Mouse (Mus musculus) adipocyte (in vitro differentiated cells): Measurements from ENCODE around the gene Anxa1.

Experiments
- DNase-seq: peaks from one replicate; pipeline ENCODE4 v3.0.0-alpha.2; 2016; ENCODE audit warnings: low spot score

The Anxa1 gene

DNA sequence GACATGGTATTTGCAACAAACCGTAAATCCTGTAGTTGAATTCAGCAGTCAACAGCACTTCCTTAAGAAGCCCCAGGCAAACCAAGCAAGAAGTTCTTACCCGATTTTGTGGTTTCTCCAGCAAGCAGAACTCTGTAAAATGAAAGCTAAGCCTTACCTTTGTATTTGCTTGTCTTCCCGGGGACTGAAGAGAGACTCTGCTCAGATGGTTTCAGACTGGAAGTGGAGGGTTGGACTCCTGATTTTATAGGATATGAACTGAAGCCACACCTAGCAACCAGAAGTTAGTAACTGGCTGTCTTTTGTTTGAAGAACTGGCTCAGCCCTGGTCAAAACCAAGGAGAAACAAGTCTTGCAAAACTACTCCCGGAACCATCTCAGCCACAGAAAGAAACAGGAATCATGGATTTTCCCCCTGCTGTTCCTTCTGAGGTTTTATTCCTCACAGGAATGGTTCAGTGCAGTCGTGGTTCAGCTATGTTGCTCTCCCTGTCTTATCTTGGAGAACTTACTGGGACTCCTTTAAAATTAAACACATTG is at the start of gene Anxa1:
TSS of gene Anxa1 (minus strand) at position 490 of the 540 bp plus-strand sequence.
- DNase-seq = peak; percentile 83

DNA sequence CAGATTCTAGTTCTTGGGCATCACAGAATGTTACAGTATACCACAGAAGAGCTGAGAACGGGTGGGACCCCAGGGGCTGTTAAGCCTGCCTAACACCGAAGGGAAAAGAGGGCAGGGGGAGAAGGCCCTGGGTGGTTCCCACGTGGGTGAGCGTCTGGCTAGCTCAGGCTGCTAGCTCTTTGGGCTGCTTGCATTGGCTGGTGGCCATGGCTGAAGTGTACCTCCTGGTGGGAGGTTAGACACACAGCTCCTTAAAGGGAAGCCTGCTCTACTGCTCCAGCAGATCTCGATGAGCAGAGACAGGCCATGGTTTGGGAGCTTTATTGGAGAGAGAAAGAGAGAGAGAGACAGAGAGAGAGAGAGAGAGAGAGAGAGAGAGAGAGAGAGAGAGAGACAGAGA is 46.3 kb upstream of the Anxa1 start:
- DNase-seq = peak; percentile 18

DNA sequence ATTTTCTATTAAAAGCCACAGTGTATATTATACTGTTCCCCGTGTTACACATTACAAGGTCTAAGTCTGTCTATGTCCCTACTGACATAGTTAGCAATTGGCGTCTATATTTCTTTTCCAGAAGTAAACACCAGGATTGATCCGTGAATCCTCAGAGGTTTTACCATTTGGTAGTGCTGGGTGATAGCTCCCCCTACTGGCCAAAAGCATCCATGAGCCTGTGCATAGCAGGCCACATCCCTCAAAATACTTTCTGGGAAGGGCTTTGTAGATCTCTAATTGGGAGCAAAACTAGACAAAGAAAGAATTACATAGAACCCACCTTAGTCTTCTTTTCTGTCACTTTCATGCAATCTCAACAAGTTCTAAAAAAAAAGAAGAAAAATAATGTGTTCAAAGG is 43.8 kb upstream of the Anxa1 start:
- peak; percentile 90 for DNase-seq

DNA sequence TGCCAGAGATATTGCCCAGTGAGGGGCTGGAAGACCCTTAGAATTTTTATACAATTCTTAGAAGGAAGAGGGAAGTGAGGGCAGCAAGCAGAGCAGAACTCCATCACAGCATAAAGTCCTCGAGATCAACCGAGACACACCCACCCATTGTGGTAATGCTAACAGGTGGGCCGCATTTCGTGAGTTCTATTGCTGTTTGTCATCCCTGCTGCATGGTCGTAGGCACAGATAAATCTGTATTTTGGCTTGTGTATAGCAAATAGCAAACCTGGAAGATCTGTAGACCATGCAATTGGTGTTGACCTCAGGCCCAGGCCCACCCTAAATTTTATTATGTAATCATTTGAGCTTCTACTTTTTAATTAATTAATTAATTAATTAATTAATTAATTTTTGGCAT is 43.2 kb upstream of the Anxa1 start:
- no peak for DNase-seq

DNA sequence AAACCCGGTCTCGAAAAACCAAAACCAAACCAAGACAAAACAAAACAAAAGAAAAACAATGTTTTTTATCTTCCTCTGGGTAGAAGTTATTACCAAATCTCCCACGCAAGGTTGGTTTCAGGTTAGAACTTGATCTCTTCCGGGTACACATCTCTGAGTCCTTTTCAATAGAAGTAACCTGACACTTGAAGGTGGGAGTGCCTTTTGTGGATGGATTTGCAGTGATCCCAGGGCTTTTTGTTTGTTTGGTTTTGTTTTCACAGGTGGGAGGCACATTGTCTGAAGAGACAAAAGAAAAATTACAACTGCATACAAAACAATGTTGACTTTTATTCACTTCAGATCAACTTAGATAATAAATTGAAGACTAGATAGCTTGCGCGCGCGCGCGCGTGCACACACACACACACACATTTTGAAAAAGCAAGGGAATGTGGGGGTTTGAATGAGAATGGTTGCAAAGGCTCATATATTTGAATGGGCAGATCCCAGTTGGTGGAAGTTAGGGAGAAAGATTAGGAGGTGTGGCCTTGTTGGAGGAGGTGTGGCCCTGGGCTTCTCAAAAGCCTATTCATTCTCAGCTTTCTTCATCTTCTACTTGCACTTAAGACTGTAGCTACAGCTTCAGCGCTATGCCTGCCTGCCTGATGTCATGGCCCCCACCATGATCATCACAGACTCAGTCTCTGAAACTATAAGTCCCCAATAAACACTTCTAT is 35.9 kb upstream of the Anxa1 start:
- DNase-seq = no peak

DNA sequence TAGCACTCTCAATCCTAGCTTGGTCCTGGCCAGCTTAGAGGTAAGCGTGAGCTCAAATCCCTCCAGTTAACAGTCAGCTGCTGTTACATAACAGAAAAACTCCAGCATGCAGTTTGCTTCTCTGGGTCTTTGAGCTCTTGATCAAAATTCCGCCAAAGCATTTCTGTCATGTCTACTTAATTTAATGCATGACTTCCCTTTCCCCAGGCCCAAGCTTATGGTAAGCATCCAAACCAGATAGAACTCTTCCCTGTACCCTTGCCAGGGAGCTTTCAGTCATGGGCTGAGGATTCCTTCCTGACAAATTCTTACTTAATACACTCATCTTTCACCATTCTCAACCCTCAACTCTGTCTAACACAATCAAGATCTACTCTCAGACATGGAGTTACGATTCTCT is 20.5 kb upstream of the Anxa1 start:
- DNase-seq = no peak

DNA sequence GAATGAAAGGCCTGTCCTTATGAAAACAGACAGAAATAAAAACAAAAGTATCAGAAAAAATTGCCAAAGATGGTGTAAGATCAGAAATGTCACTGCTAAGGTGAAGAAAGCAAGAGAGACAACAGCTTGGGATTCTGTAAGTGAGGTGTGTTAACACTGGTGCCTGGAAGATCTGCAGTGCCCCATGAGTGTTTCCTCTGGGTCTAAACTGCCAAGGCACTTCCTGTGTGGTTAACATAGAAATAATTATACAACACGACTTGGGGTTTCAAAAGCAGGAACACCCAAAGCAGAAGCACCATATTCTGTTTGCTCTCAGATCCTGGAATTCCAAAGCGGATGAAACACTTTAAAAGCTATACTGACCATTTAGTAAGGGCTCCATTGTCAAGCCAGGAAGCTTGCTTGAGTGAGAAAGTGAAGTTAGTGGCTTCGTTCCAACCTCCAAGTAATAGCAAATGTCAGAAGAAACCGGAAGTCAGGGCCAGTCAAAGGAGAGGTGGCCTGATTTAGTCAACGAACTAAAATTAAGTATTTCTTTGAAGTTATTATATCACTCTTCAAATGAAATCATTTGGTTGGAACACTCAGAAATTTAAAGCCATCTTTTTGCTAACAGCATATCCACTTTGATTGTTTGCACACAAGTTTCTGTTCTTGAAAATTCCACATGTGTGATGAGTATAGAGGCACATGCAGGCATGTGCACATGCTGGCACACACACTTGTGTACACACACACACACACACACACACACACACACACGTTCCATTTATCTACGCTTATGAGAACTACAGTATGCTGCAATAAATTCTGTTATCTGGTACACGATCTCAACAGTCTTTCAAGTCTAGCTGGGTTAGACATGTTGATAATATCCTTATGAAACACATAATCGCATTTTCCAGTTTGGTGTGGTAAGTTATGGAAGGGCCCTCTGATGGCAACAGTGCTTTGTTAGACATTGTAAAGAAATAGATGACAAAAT is 19.1 kb upstream of the Anxa1 start:
- peak; percentile 56 for DNase-seq

DNA sequence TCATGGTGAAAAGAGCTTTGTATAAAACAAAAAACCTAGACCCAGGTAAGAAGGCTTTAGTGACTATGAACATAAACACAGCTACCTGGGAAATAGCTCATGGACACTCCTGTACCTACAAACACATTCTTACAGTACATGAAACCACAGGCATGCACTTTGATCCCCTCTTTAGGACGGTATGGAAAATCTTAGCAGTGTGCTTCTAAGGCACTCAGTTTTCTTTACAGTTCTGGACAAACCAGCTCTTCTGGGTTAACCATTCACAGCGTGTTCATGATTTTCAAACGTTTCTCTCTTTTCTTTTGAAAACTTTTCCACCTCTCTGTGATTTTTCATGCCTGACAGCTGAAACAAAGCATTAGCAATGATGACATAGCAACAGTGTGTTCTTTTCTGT is 15.7 kb upstream of the Anxa1 start:
- DNase-seq = no peak

DNA sequence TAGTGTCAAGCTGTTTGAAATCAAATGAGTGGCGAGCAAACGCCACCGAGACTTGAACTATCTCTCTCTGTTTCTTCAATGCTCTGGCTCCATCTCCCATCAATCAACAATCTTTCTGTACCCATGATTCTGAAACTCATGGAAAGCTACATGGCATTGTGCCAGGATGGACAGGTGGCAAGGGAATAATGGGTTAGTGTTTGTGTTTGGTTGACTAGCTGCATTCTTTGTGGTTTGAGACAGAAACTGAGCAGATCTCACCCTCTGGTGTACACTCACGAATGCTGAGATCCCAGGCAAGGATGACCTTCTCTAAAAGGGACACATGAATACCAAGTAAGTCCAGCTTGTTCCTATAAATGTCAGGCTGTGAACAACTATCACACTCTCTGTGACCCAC is 14.3 kb upstream of the Anxa1 start:
- DNase-seq = no peak

DNA sequence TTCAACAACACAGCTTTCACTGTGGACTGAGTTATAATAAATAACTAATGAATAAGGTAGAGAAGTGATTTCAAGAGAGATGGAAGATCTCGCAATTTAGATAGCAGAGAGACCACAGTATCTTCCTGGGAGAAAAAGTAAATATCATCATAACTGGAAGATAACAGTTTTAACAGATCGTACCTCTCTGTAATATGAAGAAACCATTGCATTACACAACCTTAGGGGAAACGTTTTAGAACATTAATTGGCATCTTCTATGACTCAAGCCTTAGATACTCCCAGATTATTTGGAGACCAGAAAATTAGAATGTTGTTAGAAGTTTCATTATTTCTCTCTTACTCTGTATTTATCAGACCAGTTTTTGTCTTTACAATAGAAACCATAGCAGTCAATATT is 13.0 kb upstream of the Anxa1 start:
- no peak for DNase-seq

DNA sequence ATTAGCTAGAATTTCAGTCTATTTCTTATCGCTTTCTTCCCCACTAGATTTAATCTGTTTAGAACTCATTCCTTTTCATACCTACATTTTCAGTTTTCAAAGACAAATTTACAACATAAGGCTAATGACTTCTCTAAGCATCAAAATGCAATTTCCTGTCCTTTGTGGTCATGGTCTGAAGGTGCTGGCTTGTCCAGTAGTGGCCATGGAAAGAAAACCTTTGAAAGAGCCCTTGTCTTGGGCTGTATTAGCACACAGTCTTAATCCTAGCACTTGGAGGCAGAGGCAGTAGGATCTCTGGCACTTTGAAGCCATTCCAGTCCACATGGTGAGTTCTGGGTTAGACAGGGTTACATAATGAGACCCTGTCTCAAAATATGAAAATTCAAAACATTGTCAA is 12.5 kb upstream of the Anxa1 start:
- no peak for DNase-seq

DNA sequence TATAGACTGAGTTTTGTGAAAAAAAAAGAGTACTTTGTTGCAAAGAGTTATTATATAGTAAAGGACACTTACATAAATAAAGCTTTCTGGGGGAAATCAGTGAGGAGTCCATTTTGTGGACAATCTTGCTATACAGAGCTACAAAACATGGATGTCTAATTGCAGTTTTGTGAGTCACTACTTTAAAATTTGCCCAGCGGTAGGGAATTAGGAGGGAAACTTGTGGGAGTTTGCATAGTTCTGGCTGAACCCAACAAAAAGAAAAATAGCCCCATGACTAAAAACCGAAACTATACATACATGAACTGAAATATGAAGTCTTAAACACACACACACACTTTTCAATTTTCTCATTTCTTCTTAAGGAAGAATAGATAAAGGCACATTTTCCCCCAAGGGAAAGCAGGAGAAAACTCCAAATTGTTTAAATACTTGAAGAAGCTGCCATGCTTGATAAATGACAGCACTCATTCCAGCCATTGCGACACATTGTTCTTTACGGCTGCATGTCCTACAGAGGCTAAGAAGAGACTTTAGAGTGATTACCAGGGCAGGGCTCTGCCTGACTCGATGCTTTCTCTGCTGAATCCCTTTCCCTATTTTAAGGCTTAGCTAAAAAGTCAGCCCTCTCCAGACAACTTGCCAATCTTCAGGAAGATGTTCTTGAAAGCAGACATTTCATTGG is 11.9 kb upstream of the Anxa1 start:
- DNase-seq = peak; percentile 53

DNA sequence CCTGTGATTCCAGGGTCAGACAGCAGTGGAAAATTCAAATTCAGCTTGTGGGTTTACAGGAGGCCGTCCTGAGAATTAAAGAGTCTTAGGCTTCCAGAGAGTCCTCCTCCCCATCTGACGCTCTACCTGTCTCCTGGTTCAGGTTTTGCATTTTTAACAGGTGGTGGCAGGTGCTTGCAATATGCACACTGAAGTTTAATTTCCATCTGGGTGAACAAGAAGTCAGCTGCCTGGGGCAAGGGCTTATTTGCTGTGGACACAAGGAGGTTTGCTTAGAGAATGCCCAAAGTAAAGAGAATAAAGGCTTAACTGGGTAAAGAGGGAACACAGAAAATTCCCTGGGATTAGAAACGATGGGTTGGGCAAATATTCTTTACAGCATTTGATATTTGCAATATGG is 11.2 kb upstream of the Anxa1 start:
- no peak for DNase-seq

DNA sequence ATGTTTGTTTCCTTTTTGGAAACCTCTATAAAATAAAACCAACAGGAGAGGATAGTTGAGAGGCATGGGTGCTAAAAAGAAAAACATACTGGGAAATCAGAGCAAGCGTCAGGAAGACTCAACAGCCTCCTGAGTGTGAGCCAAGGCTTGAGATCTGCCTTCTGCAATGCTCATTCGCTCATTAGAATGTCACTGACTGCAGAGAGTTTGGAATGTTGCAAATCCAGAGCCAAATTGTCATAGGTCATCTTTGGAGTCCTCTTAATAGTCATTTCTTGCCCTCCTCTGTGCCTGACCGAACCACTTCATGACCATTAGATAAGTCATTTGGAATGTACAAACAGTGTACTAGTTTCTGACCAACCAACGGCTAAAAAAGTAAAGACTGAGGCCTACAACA is 8.4 kb upstream of the Anxa1 start:
- DNase-seq = peak; percentile 71

DNA sequence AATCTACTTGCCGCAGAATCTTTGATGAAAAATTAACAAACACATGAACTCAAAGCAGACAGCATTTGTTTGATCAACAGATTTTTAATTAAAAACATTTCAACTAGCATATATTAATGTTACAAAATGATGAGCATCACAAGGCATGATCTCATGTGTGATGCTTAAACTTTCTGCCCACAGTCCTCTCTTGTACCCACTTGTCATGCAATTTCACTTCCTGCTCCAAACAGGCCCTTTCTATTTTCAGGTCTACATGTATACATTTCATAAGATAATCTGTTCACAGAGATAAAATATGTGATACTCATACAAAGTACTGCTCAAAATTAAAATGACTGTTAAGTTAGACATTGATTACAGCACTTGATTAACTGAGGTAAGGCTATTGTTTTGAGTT is 6.3 kb upstream of the Anxa1 start:
- no peak for DNase-seq

DNA sequence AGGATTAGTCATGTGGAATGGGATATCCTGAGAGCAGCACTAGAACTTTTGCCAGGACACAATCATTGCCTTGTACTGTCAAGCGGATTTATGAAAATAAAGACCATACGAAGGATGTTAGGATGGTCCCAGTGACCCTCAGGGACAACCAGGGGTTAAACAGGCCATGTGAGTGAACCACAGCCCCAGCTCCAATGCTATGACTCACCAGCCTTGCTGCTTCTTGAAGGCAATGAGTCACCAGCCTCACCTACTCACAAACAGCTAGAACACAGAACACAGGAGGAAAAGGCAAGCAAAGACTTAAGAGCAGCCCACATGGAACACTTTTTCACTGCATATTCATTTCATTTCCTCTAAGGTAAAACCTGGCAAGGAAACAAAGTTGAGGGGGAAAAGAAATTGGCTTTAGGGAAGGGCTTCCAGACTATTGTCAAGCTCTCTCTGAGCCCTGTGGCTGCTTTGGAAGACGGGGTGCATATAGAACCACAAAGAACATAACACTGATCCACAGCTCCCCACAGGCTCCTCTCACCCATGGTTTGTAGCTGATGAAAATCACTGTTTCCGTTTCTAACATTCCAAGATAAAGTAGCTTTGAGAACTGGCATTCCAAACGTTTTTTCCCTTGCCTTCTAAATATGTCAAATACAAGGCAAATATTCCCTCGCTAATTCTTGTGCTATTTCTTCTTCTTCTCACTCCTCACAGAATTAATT is 3.0 kb upstream of the Anxa1 start:
- DNase-seq = no peak

DNA sequence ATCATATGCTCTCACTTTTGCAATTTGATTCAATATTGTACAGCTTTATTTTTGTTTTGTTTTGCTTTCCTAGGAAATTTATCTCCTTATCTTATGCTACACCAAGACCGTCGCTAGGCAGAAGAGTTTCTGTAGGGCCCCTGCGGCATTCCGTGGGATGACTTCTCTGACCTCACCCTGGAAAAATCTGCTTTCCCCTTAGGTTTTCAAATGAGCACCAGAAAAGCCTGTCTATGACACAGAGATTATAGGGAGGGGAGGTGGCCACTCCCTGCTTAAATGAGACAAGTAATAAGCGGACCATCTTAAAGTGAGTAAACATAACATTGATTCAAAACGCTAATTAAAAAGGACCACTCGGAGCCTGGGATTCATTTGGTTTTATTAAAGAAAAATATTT is 1.0 kb downstream of the Anxa1 start:
- peak; percentile 57 for DNase-seq

DNA sequence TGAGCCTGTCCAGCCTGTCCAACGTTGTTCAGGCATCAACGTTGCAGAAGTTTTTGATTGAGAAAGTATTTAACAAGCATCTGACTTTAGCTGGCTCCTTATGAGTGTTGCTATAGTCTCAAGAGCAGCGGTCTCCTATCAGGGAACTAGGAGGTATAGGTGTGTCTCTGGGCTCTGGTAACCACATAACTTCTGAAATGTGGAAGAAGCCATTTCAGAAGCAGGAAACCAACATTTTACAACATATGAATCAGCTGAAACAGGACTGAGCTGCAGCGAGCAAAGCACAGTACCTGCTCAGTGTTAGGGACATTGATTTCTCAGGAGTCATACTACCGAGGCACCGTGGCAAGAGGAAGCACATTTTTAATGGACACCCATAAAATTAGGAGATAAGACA is 1.5 kb downstream of the Anxa1 start:
- DNase-seq = peak; percentile 38

DNA sequence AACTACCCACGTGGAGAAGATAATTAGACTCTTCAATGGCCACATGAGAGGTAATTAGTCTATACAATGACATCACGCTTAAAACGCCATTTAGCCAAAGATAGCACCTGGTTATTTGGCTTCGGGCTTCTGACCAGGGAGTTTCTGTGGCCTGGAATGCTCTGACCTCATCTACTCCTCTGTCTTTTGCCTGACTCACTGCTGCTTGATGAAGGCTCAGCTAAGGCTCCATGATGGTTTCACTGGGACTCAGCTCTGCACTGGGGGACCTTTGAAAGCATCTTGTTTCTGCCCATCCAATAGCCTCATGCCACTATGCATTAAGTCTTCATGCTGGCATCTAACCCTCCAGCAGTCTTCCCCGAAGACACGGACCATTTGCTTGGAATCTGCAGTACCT is 2.5 kb downstream of the Anxa1 start:
- no peak for DNase-seq

DNA sequence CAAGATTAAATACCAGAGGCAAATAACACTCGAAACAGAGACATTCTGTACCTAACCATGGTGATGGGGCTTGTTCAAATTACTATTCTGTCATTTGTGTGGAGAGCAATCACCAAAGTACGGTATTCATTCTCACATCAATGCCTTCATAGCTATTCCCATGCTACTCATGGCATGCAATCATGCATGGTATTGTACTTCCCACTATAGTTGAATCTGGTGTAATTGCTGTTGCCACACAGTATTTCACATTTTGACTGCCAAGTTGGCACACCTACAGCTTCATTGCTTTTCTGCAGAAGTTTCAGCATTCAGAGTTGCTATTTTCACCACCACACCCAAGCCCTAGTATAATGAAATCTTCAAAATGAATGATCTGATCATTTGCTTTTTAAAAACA is 4.4 kb downstream of the Anxa1 start:
- DNase-seq = peak; percentile 73

DNA sequence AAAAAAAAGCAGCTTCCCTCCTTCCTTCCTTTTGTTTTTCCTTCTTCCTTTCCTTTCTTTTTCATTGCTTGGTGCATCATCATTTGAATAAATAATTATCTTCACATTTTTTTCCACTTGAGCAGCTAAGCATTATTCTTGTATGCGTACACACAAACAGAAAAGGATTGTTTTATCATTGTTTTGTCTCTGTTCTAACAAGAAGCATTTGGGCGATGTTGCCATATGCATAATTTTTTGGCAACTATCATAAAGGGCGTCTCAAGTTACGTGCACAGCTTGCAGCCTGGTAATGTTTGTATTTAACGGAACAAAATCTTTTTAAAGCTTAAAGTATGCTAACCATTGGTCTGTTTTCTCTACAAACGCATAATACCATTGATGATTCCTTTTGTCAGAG is 5.1 kb downstream of the Anxa1 start:
- DNase-seq = no peak
